Mouse (Mus musculus) olfactory bulb, adult 2 months (tissue): ENCODE measurements around the gene Tex21.

Experiments
- CTCF ChIP-seq: fragments of 200-500 bp; IDR thresholded peaks from 2 replicates; pipeline ENCODE4 v1.5.1; 2012; ENCODE audit warnings: low read depth, mild to moderate bottlenecking, low read length, moderate library complexity; ENCODE audit not compliant: insufficient read depth
- POLR2A ChIP-seq: fragments of 200-500 bp; IDR thresholded peaks from 2 replicates; pipeline ENCODE4 v1.6.1; 2012; ENCODE audit warnings: mild to moderate bottlenecking, low read depth, low read length, moderate library complexity; ENCODE audit not compliant: insufficient read depth

- TF ChIP-seq CTCF (no peak), POLR2A (no peak)
Measured at GRCm38 (mm10) chr12:76253991-76254390, 7.4 kb upstream of the Tex21 start.
